Mouse (Mus musculus) bone marrow, adult 2 months (tissue): ENCODE results near the gene Otop3.

Experiments used
- CTCF ChIP-seq: fragments of 200-500 bp; IDR thresholded peaks from 2 replicates; pipeline ENCODE4 v1.5.1; 2011; ENCODE audit warnings: low read length, control low read depth; ENCODE audit not compliant: control insufficient read depth, insufficient read depth
- POLR2A ChIP-seq: fragments of 200-500 bp; IDR thresholded peaks from 2 replicates; pipeline ENCODE4 v1.6.1; 2011; ENCODE audit warnings: low read depth, mild to moderate bottlenecking, control low read depth, low read length, borderline replicate concordance; ENCODE audit not compliant: control insufficient read depth

DNA sequence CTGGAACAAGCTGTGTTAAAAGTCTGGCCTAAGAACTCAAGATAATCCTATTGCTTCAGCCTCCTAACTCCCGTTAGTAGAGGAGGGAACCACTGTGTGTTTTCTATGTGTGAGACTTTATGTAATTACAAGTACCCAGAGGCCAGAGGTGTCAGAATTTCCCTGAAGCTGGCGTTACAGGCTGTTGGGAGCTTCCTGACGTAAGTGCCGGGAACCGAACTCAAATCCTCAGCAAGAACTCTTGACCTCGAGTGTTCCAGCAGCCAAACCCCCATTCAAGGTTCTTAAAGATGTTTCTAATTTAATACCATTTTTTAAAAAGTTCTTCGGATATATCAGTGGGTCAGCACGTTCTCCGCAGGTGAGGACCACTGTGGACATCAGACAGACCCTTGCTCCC is 46.7 kb downstream of the Otop3 start:
- TF ChIP-seq CTCF (no peak), POLR2A (no peak)
